Mouse (Mus musculus) left cerebral cortex, postnatal 14 days (tissue): Measurements from ENCODE around the gene Kcnh4. TPM values are rescaled to one million over a fixed set of nuclear protein-coding genes. Genes with fewer than 3 reads are reported as not detected.

Source experiments
- DNase-seq, 2 experiments: peaks; one replicate each; pipeline ENCODE4 v3.0.0; 2021 to 2022; ENCODE audit warnings: low spot score in 2 of 2, mixed read lengths in 1 of 2
- intact Hi-C: fragments of 180-260 bp; cut with DNase I; formaldehyde crosslinking; loops from one replicate; pipeline ENCODE4 v1.15.1; 2025
- total RNA-seq, 2 experiments: library from RNA; stranded (reverse); gene quantifications; 2 replicates each; pipeline ENCODE4 v1.2.3; 2021

Gene Kcnh4
- total RNA-seq, 2 experiments from 2014 or later, result 10.1 to 13.7 TPM

DNA sequence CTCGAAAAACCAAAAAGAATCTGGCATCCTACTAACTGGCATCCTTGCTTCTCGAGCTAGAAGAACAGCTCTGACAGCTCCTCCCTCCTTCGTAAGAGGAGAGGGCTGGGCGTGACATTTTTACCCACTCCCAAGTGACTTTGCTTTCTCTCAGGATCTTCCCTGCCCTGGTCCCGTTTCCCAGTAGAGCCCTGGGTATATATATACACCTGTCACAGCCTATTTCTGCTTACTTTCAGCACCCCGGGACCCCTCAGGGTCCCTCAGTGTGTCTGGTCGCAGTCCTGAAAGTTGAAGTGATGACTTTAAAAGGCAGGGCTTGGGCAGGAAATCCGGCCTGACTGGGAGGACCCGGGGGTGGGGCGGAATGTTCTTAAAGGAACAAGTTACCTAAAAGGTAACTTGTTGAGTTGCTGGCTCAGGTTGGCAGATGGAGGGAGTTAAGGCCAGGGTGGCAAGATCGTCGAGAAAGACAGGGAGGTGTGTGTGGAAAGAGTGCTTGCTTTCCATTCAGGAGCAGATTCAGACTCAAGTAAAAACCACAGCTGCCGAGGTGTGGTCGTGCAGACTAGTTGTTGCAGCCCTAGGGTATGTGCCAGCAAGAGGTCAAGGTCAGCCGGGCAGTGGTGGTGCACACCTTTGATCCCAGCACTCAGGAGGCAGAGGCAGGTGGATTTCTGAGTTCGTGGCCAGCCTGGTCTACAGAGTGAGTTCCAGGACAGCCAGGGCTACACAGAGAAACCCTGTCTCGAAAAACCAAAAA lies 11.1 kb upstream of the Kcnh4 start, which contains the start of gene Ghdc:
TSS of gene Ghdc (minus strand) at position 312 of the 763 bp plus-strand sequence.
- intact Hi-C loops, result no loop called here

DNA sequence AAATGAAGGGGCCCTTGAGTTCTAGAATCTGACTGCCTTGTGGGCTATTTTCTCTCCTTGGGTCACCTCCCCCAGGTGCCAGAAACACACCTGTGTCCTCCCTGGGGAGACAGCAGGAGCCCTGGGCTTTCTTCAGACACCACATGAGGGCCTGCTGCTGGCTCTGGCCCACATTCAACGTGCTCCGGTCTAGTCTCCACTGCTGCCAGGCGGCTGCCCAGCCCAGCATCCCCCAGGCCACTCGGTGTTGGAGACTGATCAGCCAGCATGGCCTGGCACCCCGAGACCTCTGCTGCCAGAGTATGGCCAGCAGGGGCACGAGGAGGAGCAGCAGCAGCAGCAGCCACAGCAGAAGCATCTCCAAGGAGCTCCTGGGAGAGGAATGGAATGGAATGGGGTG lies 10.2 kb upstream of the Kcnh4 start:
- DNase-seq, result no peak
- intact Hi-C loops, result loop anchor here (10.0 kb wide), 1 partner anchor 185 kb away; no protein-coding TSS in a partner anchor

More for the DNA sequence above, 11.1 kb upstream of the Kcnh4 start, which contains the start of gene Ghdc:
- DNase-seq, result peak; percentile 60 to 77

DNA sequence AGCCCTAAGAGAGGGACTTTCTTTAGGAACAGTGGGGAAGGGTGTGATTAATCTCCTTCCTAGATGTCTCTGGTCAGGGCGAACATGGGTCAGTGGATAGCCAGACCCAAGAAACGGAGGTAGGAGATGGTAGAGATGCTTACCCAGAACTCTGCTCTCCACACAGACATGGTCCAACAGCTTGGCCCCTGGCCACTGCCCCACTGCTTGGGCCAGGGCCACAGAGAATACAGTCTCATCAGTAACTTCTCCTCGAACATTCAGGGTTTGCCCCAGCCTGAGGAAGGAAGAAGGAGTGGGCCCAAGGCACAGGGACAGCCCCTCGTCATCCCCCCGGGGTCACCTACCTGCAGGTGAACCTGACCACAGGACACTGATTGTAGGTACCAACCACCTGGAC lies 8.1 kb upstream of the Kcnh4 start:
- no peak for DNase-seq
- intact Hi-C loops, result loop anchor here (10.0 kb wide), 1 partner anchor 187 kb away; no protein-coding TSS in a partner anchor

DNA sequence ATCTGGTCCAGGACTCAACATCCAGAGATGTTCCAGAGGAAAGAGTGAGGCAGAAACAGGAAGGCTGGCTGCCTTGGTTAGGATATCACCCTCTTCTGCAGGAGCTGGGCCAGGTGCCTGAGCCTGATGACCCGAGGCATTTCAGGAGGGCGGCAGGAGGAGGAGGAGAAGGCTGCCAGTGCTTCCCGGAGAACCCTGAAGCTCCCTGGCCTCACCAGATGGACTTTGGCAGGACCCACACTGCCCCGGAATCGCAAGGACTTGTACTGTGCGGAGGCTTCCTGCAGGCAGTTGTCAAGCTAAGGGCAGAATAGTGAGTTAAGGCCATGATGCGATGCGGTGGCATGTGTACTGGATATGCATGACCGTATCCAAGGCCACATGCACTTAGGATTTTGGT lies 7.0 kb upstream of the Kcnh4 start:
- intact Hi-C loops, result loop anchor here (10.0 kb wide), 1 partner anchor 188 kb away; no protein-coding TSS in a partner anchor
- no peak for DNase-seq

GRCm38 (mm10) chr11:100762831-100763230 lies 3.1 kb upstream of the Kcnh4 start, which contains the start of gene Hcrt:
TSS of gene Hcrt (minus strand) at chr11:100762931.
- intact Hi-C loops, result loop anchor here (10.0 kb wide), 1 partner anchor 192 kb away; no protein-coding TSS in a partner anchor
- DNase-seq, result no peak

DNA sequence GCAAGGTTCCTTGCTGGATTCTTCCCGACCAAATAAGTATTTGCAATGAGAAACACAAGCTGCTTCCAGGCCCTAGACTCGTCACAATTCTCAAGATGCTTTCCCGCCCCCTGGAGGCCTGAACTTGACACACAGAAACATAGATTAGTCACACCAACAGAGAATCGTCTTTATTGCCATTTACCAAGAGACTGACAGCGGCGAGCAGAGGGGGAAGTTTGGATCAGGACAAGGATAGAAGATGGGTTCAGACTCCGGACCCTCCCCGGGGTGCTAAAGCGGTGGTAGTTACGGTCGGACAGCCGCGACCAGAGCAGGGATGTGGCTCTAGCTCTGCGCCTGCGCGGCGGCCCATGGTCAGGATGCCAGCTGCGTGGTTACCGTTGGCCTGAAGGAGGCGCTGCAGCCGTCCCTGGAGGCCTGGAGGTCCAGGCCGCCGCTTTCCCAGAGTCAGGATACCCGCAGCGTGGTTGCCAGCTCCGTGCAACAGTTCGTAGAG lies 1.9 kb upstream of the Kcnh4 start:
- peak; percentile 86 to 89 for DNase-seq
- intact Hi-C loops, result loop anchor here (2.0 to 10.0 kb wide), 2 partner anchors 47 to 193 kb away; no protein-coding TSS in a partner anchor

GRCm38 (mm10) chr11:100758707-100759610 lies 783 bp downstream of the Kcnh4 start:
- DNase-seq, result peak in 1 of 2 experiments; percentile 49
- intact Hi-C loops, result no loop called here

- DNase-seq, result no peak
- intact Hi-C loops, result no loop called here
Measured at GRCm38 (mm10) chr11:100757566-100757965, 2.2 kb downstream of the Kcnh4 start.

GRCm38 (mm10) chr11:100756476-100756875 lies 3.3 kb downstream of the Kcnh4 start:
- intact Hi-C loops, result no loop called here
- DNase-seq, result no peak

GRCm38 (mm10) chr11:100754693-100755057 lies 5.1 kb downstream of the Kcnh4 start:
- intact Hi-C loops, result no loop called here
- peak; percentile 60 to 70 for DNase-seq

GRCm38 (mm10) chr11:100754021-100754692 lies 5.6 kb downstream of the Kcnh4 start:
- DNase-seq, result peak; percentile 72 to 90
- intact Hi-C loops, result no loop called here

GRCm38 (mm10) chr11:100752294-100752693 lies 7.4 kb downstream of the Kcnh4 start:
- peak in 1 of 2 experiments; percentile 33 for DNase-seq
- intact Hi-C loops, result no loop called here

DNA sequence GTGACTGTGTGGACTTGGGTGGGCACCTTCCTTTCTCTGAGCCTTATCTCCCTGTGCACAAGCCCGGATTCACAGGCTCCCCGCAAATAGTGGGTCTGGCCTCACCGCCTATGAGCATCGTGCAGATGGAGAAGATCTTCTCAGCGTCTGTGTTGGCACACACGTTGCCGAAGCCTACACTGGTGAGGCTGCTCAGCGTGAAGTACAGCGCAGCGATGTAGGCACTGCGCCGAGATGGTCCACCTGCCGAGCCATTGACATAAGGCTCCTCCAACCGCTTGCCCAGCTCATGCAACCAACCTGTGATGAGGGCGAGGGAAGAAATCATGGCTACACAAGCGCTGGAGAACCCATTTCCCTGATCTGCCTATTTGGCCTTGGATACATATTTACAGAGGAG lies 9.6 kb downstream of the Kcnh4 start:
- no peak for DNase-seq
- intact Hi-C loops, result no loop called here

DNA sequence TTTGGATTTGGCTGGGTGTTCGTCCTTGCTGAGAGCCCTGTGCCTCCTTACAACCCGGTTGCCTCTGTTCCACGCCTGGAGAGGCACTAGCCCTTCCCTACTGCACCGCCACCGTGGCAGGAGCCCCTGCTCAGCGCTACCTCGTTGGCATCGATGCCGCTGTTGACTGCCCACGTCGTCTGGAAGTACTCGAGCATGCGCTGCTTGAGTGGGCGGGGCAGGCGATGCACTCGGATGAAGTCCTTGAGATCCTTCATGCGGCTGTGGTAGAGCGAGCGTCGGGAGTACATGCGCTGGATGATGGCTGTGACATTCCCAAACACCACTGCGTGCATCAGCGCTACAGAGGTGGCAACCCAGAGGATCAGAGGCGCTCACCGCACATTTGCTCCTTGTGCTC lies 10.3 kb downstream of the Kcnh4 start:
- intact Hi-C loops, result no loop called here
- DNase-seq, result peak; percentile 37 to 75

GRCm38 (mm10) chr11:100748620-100749019 lies 11.1 kb downstream of the Kcnh4 start:
- DNase-seq, result no peak
- intact Hi-C loops, result no loop called here

- intact Hi-C loops, result no loop called here
- no peak for DNase-seq
Measured at GRCm38 (mm10) chr11:100747114-100747513, 12.6 kb downstream of the Kcnh4 start.

GRCm38 (mm10) chr11:100746546-100746945 lies 13.2 kb downstream of the Kcnh4 start:
- intact Hi-C loops, result no loop called here
- DNase-seq, result no peak

- peak; percentile 56 to 65 for DNase-seq
- intact Hi-C loops, result no loop called here
Measured at GRCm38 (mm10) chr11:100745085-100745484, 14.7 kb downstream of the Kcnh4 start.

GRCm38 (mm10) chr11:100741348-100741747 lies 18.4 kb downstream of the Kcnh4 start:
- DNase-seq, result no peak
- intact Hi-C loops, result no loop called here
